Mouse (Mus musculus) cerebellum, postnatal 4 days (tissue): ENCODE measurements around the gene Cplx3.

Experiments
- DNase-seq, 2 experiments: peaks; one replicate each; pipeline ENCODE4 v3.0.0; 2022; ENCODE audit warnings: low spot score in 2 of 2, mixed read lengths in 1 of 2

The Cplx3 gene

DNA sequence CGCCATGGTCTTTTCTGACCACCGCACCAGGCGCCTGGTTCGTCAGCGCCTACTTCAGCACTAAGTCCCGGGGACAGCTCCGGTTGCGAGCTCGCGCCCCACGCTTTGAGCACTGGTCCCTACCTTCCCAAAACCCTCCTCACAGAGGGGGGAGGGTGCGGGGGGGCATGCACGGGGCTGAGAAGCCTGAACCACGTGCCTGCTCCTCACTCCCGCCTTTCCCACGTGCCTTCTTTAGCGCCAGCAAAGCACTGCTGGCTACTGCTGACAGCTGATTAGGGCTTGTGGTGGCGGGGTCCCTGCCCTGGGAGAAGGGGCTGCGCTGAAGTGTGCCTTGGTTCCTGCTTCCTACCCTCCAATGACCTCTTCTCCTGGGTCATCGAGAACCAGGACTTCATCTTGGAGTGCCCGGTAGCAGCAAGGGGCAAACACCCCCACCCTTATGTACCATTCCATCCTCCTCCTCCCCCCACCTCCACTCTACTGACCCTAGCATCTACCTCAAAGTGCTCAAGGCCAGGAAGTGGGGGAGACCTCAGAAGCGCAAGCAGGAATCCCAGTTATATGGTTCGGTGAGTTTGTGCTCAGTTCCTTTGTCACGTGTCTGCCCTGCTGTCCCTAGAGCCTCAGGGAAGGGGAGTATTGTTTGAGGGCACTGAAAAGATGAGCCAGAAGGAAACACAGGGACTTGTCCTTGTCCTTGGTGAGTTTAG lies at the start of gene Cplx3:
Gene Cplx3, minus strand, starts transcription at position 143 of the 713 bp plus-strand sequence.
- no peak for DNase-seq

GRCm38 (mm10) chr9:57655749-57656148 lies 49.7 kb upstream of the Cplx3 start:
- peak; percentile 97 to 98 for DNase-seq

- no peak for DNase-seq
Observed at GRCm38 (mm10) chr9:57654966-57655365, 48.9 kb upstream of the Cplx3 start.

DNA sequence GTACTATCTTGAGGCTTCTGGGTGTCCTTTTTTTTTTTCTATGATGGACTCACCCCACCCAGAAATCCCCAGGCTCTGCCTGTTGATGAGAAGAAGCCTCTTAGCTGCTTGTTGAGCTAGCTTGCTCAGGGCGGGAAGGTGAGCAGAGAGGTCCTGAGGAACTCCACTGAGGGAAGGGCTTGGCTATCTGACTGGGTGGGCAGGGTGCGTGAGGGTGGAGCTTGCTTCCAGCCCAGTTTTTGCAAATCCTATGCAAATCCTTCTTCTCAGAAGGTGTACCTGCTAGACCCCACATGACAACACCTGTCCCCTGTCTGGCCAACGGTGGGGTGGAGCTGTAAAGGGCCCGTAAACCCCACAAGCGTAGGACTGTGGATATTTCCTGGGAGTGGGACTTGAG lies 47.2 kb upstream of the Cplx3 start, which contains the start of gene Csk:
Gene Csk, minus strand, starts transcription at position 349 of the 400 bp plus-strand sequence.
- DNase-seq: no peak

DNA sequence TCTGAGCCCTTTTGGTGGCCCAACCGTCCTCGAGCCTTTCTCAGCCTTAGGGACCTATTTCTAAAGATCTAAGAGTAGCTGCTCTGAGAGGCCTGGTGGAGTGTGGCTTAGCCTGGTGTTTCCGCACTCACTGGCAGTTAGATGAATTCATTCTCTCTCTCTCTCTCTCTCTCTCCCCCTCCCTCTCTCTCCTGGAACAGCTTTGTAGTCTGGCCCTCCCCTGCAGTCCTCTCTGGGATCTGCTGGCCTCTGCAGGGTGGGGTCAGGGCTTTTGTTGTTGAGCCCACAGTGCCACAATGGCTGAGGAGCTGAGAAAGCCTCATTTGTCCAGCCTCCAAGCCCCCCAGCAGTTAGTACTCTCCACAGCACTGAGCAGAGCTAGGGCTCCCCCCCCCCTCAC lies 46.8 kb upstream of the Cplx3 start:
- no peak for DNase-seq

DNA sequence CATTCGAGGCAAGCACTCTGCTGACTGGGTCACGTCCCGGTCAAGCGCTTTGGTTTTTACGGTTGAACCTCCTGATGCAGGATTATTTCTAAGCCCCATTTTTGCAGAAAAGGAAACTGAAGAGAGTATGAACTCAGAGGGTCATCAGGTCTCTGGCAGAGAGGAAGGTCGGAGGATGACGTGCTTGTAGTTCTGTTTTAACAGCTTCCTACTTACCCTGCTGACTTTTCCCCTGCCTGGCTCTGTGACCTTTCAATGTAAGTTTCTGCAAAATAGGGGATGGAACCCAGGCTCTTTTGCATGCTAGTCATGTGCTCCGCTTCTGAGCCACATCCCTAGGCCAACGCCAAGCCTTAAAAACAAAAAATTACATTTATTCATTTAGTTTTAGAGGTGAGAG lies 46.3 kb upstream of the Cplx3 start:
- no peak for DNase-seq

DNA sequence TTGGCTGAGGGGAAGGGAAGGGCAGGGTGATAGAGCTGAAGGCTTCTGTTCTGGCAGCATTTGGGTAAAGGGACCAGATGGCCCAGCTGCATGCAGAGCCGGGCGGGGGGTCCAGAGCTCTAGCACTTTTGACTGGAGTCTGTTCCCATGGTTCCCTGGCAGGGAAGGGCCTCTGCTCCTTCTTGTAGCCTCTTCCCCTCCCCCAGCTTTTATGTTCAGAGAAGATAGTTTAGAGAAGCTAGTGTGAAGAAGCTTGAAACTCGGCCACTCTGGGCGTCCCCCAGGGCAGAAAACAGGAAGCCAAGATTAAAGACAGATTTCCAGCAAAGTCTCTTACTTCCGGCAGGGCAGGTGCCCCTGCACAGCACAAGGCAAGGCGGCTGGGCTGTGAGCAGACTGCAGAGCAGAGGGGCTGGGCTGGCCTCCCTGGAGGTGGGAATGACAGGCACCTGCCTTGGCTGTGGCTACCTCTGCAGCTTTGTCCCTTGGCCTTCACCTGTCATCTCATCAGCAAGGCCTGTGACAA lies 44.8 kb upstream of the Cplx3 start:
- peak in 1 of 2 experiments; percentile 72 for DNase-seq

DNA sequence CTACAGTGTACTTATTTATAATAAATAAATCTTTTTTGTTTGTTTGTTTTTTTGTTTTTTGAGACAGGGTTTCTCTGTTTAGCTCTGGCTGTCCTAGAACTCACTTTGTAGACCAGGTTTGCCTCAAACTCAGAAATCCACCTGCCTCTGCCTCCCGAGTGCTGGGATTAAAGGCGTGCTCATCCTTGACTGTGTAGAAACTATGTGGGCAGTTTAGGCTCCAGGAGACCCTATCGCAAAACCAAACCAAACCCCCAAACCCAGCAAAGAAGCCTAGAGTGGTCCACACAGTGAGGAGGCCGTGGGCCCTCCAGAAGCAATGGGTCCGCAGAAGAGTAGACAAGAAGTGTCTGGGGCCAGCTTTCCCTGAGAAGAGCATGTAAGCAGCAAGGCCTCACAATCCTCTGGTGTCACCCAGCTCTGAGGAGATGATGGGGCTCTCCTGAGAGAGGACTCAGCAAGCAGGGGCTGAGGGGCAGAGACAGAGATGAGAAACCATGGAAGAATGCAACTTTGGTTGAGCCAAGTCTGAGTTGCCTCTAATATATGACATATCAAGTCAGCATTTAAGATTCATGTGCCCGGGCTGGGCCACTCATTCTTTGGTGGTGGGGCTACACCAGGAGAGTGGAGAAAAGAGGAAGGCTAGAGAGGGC lies 44.2 kb upstream of the Cplx3 start:
- DNase-seq: no peak

DNA sequence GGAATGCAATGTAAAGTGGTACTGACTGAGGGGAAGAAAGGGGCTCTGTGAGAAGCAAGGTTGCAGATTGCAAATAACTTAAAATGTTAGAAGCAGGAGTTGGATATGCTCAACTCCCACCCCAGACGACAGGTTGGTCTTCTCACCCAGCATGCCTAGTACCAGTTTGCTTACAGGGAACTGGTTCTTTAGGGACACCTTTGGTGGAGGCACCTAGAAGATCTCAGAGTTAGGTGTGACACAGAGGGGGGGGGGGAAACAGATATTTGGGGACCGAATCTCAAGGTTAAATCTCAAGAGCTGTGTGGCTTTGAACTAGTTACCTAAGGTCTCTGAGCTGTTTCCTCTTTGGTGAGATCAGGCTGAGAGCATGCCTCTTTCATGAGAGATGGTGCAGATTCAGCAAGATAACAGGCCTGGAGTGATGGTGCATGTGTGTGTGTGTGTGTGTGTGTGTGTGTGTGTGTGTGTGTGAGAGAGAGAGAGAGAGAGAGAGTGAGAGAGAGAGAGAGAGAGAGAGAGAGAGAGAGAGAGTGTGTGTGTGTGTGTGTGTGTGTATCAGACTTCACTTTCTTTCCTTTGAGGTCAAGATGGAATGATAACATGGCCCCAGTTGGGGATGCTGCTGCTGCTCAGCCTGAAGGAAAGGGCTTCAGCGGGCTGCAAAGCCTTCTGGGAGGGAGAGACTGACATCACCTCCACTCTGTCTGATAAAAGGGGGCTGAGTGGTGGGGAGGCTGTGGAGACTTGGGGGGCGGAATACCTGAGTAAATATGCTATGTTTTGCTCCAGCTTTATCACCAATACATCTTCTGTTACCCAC lies 41.4 kb upstream of the Cplx3 start:
- DNase-seq: no peak

GRCm38 (mm10) chr9:57646551-57647103 lies 40.5 kb upstream of the Cplx3 start:
- DNase-seq: no peak

DNA sequence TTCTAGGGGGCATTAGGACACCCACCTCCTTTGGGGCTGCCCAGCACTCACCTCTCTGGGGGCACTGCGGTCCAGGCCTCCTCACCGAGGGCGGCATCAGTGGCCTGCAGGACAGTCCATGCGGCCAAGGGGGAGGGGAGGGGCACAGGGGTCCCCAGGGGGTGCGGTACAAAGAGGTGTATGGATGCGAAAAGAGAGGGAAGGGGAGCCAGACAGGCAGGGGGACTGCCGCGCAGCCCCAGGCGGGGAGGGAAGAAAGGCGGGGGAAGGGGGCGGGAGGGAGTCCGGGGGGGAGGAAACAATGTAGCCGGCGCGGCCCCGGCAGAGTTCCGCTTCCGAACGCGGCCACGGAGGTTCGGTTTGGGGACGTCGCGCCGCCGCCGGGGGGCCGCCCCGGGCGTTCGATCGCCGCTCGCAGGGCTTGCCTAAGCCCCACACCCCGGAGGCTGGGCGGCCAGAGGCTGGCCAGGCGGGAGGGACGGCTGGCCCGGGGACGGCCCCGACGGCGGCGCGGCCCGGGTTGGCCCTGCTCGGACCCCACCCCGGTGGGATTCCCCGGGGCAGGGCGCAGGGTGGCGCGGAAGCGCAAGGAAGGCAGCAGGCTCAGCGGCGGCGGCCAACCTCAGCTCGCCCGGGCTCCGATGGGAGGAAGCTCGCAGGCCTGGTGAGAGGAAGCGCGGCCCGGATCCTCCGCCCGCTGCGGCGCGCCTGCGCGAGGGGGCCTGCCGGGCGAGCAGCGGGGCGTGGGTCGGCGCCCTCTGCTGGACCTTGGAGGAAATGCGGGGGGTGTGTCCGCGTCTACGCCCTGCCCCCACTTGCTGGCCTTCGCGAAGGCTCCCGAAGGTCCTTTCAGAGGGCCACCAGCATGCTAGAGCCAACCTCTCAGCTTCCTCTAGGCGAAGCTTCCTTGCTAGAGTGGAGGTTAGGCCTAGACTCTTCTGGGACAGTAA lies 39.1 kb upstream of the Cplx3 start:
- peak; percentile 96 to 98 for DNase-seq

DNA sequence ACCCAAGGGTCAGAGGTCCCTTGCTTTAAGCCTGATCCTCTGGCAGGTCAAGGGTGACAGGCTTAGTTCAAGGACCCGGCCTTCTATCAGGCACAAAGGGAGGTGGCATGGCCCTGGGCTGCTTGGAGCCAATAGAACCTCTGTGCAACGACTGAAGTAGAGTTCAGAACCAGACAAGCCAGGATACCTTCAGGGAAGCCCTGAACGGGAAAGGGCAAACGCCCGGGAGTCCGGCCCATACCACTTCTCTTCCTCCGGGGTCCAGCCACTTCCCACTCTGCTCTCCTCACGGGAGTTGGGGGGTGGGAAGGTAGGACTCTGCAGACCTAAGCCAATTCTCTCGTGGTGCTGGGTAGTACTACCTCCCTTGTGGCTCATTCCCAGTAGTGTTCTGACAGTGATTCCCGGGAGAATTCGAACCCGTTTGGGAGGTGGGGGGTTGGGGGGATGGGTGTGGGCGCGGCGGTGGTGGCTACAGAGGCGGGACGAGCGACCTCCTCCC lies 38.4 kb upstream of the Cplx3 start:
- no peak for DNase-seq

DNA sequence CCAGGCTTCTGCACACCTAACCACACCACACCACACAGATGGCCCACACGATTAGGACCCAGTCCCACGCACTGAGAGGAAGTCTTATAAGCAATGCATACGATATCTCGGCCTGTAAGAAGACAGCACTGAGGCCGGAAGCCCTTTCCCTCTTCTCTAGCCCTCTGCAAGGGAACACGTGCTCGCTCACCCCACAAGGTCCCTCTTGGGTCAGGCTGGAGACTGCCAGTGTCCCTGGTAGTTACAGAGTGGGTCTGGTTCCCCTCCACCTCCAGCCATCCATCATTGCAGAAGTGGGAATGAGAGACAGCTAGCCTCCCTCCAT lies 37.7 kb upstream of the Cplx3 start:
- no peak for DNase-seq

GRCm38 (mm10) chr9:57643169-57643855 lies 37.2 kb upstream of the Cplx3 start:
- no peak for DNase-seq

- no peak for DNase-seq
Observed at GRCm38 (mm10) chr9:57641775-57642550, 35.9 kb upstream of the Cplx3 start.

DNA sequence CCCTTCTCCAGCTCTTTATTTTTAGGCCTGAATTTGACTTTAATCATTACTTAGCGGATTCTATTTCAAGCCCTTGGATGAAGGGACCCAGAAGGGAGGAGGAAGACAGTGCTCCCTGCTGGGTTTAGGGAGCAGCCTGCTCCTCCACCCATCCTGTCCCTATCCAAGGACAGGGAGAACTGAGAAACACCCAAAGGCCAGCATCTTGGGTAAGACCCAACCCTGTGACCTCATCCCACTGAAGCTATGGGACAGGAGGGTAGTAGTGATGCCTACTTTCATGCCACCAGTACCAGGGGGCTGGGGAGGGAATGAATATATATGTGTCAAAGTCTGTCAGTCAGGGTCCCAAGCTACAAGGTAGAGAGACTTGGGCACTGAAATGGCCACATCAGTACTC lies 34.9 kb upstream of the Cplx3 start:
- DNase-seq: no peak

DNA sequence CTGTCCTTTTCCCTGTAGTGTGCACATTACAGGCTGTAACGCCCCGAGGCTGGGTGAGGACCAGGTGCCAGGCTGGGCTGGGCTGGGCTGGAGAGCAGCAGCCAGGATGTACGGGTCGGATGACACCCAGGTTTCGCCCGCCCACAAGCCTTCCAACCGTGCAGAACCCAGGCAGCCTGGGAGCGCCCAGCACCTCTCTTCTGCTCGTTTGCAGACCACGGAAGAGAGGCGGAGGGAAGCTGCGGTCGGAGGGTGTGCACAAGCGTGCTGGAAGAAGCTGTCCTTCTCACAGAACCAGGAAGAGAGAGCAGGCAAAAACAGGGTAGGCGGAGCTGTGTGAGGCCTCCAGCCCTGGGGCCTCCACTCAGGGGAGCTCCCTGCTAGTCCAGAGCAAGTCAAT lies 34.3 kb upstream of the Cplx3 start:
- DNase-seq: no peak

DNA sequence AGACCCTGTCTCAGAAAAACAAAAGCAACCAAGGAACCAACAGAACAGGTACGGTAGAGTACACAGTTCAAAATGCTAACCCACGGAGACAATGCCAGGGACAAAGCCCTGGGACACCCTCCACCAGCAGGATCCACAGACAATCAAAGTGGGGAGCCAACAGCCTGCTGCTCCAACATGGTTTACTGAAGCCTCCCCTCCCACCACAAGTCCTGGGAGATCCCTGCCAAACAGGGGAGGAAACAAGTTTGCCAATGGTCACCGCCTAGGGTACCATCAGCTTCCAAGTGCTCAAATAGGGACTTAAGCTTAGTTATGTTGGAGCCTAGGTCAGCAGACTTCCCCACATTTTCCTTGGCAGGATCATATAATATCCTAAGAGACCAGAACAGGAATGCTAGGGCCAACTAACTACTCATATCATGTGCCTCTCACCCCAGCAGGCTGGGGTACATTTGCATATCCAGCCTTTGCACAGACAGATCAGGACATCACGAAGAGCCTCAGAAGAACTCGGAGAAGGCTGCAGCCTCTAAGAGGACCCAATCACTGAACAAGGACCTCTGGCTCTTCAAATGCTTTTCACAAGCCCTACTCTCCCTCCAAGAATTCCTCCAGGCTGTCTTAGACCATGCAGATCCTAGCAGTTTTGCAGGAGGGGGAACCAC lies 33.7 kb upstream of the Cplx3 start:
- no peak for DNase-seq
